Mouse (Mus musculus) kidney, adult 2 months (tissue): ENCODE results near the gene Slc7a4.

Source experiments
- CTCF ChIP-seq: fragments of 200-500 bp; conservative IDR thresholded peaks from 2 replicates; pipeline ENCODE4 v1.5.1; 2011; ENCODE audit warnings: low read depth, mild to moderate bottlenecking, control low read depth, low read length, moderate library complexity, mixed read lengths; ENCODE audit not compliant: insufficient read depth, insufficient read length
- POLR2A ChIP-seq: fragments of 200-500 bp; IDR thresholded peaks from one replicate; pipeline ENCODE4 v1.6.1; 2011; ENCODE audit warnings: low read depth, low read length, control low read depth

DNA sequence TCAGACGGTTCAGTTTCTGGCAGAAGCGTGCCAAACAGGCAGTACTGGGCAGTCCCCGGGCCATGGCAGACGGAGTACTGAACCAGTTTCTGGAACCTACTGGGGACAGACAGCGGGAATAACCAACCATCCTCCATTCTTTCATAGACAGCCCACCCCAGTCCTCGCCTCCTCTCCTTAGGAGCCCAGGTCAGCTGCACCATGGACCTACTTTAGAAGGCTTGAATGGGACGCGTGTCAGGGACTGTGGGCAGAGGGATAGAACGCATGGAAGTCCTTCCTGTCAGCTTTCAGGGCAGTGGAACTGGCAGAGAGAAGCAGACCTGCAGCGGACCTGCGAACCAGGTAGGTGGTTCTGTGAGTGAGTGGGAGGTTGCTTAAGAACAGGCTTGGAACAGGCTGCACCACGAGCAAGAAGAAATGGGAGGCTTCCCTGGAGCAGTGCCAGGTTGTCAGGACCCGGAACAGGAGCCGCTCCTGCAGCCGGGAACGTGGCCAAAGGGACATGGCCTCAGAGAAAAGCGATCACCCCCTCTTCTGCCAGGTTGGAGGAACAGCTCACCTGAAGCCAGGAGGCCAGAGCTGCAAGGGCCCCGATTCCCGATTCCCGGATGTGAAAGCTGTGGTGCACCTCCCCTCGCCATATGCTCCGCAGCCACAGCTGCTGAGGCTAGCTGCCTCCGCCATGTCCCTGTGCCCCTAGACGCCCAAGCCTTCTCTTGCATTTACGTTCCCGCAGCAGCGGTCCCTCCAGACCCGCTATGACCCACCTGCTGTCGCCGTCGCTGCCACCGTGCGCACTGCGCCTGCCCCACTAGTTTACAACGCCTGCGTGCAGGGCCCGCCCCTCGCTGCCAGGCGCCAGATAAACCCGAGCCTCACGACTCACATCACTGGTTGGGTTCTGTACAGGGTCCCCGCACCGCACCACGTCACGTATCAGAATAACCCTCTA is 6.9 kb downstream of the Slc7a4 start:
- no peak for TF ChIP-seq CTCF
- TF ChIP-seq POLR2A, result no peak
